Mouse (Mus musculus) heart, embryonic 10.5 days (tissue): ENCODE results near the gene Smc3. TPM values are rescaled to one million over a fixed set of nuclear protein-coding genes. Genes with fewer than 3 reads are reported as not detected.
A peak's percentile ranks its signal among the peaks of the same experiment; 100 is the strongest.
"Not testable (repeated sequence)": the region's sequence is repeated elsewhere in the genome, so short reads cannot be mapped to it uniquely, and the experiment has no call there.

Experiments used
- DNase-seq: peaks from one replicate; pipeline ENCODE4 v3.0.0-alpha.2; 2017; ENCODE audit warnings: low spot score
- H3K27ac ChIP-seq: fragments of 300-500 bp; sonication (generic); 2 replicates; pipeline ENCODE4 v1.5.1; 2016; ENCODE audit warnings: mild to moderate bottlenecking
- H3K27me3 ChIP-seq: fragments of 300-500 bp; sonication (generic); 2 replicates; pipeline ENCODE4 v1.6.1; 2016; ENCODE audit warnings: mild to moderate bottlenecking; ENCODE audit not compliant: poor library complexity, insufficient read depth, severe bottlenecking
- H3K36me3 ChIP-seq: fragments of 300-500 bp; sonication (generic); 2 replicates; pipeline ENCODE4 v1.6.1; 2016; ENCODE audit warnings: mild to moderate bottlenecking, moderate library complexity
- H3K4me1 ChIP-seq: fragments of 300-500 bp; sonication (generic); 2 replicates; pipeline ENCODE4 v1.6.1; 2016; ENCODE audit warnings: mild to moderate bottlenecking
- H3K4me3 ChIP-seq: fragments of 300-500 bp; sonication (generic); 2 replicates; pipeline ENCODE4 v1.5.1; 2016; ENCODE audit warnings: mild to moderate bottlenecking, moderate library complexity
- H3K9me3 ChIP-seq: fragments of 300-500 bp; sonication (generic); 2 replicates; pipeline ENCODE4 v1.6.1; 2016; ENCODE audit warnings: mild to moderate bottlenecking, moderate library complexity
- WGBS: fragments of 180-500 bp; shearing (Covaris S2); methylation state at CpG from one replicate; pipeline ENCODE4 v1.1.7; 2016; 5-methylcytosine and 5-hydroxymethylcytosine counted together
- polyA plus RNA-seq: library from polyadenylated mRNA; unstranded; fragments of >200 nt; fragmentation: Nextera tagmentation; extraction: Ambion mirVana; gene quantifications from 2 replicates; pipeline ENCODE4 v1.2.1, GENCODE M21; 2016

Gene Smc3
- polyA plus RNA-seq, 1 experiment from 2014 or later = 64.8 TPM

DNA sequence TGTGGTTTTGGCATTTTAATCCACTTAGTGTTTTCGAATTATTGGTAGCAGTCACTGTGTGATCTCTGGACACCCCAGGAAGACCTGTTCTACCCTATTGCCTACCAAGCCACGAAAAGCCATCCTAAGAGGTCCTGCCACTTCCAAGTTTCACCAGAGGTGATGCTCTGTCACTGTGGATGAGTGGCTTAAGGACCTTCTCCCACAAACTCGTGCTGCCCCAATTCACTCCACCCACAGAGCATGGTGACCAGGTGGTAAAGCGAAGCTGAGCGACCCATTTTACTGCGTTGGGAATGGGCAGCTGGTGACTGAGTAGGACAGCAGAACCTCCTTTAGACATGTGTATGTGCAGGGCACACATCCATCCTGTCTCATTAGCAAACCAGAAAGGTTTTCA lies 49.2 kb downstream of the Smc3 start:
- Histone ChIP-seq H3K4me3 (no peak overlapping the region), H3K9me3 (no peaks in the 10 kb centered on the region), H3K27ac (peak overlapping the region; percentile 32; the same call in 1 of the 2 replicates), H3K4me1 (peaks cover 44% of the 10 kb centered on the region), H3K36me3 (peaks cover 28% of the 10 kb centered on the region), H3K27me3 (no peaks in the 10 kb centered on the region)
- peak; percentile 75 for DNase-seq
- 79% methylated on average over 6 of the region's 6 CpGs for WGBS

DNA sequence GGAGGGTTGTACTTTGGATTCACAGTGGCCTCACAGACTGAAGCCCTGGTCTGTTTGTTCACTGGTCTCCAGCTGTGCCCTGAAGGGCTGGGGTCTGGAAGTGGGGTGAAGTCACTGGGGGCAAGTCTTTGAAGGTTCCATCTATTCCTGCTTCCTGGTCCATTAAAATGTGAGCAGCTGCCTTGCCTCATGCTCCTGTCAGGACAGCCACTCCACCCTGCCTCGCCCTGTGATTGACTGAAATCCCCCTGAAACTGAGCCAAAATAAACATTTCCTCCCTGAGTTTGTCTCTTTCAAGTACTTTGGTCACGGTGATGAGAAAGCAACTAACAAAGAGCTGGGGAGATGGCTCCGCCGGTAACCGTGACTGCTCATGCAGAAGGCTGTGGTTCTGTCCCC lies 49.6 kb downstream of the Smc3 start:
- Histone ChIP-seq H3K27ac (peak overlapping the region; percentile 32; the same call in 1 of the 2 replicates), H3K9me3 (no peaks in the 10 kb centered on the region), H3K27me3 (no peaks in the 10 kb centered on the region), H3K4me3 (no peak overlapping the region), H3K36me3 (peaks cover 25% of the 10 kb centered on the region), H3K4me1 (peaks cover 49% of the 10 kb centered on the region)
- 56% methylated on average over 5 of the region's 5 CpGs for WGBS
- peak; percentile 77 for DNase-seq

DNA sequence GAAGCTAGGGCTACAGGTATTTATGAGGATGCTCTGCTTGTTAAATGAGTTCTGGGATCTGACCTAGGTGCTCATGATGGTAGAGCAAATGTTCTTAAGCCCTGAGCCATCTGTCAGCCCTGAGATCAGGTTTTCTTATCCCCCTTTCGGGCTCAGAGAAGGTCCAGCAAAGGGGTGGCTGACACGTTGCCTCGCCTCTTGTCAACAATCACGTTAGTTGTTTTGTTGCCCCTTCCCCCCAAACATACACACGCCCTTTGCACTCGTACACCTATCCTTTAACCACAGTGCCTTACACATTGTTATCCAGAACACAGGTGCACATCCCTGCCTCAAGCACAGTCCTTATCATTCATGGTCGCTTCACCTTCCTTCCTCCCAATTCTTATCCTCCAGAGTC lies 50.7 kb downstream of the Smc3 start:
- Histone ChIP-seq H3K4me1 (peaks cover 57% of the 10 kb centered on the region), H3K4me3 (no peak overlapping the region), H3K36me3 (peaks cover 14% of the 10 kb centered on the region), H3K27ac (no peak overlapping the region), H3K27me3 (no peaks in the 10 kb centered on the region), H3K9me3 (no peaks in the 10 kb centered on the region)
- peak; percentile 72 for DNase-seq
- WGBS = 66% methylated on average over 7 of the region's 7 CpGs

DNA sequence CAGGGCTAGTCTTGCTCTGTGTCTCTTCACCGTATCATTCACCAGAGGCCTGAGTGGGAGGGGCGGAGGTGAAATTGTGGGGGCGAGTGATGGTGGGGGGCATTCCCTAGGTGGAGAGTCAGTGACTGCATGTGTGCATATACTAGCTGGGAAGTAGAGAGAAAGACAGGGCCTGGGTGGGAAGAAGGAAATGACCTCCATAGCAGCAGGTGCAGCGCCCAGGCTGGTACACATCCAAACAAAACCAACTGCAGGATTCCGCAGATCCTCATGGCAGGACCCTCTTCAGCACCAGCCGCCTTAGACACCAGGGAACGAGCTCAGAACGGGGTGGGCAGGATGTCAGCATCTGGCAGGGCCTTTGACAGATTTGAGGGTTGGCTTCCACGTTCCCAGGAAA lies 52.1 kb downstream of the Smc3 start:
- Histone ChIP-seq H3K27me3 (no peaks in the 10 kb centered on the region), H3K4me3 (no peak overlapping the region), H3K4me1 (peaks cover 57% of the 10 kb centered on the region), H3K9me3 (no peaks in the 10 kb centered on the region), H3K27ac (peak overlapping the region; percentile 79), H3K36me3 (peaks cover 3% of the 10 kb centered on the region)
- peak; percentile 74 for DNase-seq
- 62% methylated on average over 9 of the region's 9 CpGs for WGBS

DNA sequence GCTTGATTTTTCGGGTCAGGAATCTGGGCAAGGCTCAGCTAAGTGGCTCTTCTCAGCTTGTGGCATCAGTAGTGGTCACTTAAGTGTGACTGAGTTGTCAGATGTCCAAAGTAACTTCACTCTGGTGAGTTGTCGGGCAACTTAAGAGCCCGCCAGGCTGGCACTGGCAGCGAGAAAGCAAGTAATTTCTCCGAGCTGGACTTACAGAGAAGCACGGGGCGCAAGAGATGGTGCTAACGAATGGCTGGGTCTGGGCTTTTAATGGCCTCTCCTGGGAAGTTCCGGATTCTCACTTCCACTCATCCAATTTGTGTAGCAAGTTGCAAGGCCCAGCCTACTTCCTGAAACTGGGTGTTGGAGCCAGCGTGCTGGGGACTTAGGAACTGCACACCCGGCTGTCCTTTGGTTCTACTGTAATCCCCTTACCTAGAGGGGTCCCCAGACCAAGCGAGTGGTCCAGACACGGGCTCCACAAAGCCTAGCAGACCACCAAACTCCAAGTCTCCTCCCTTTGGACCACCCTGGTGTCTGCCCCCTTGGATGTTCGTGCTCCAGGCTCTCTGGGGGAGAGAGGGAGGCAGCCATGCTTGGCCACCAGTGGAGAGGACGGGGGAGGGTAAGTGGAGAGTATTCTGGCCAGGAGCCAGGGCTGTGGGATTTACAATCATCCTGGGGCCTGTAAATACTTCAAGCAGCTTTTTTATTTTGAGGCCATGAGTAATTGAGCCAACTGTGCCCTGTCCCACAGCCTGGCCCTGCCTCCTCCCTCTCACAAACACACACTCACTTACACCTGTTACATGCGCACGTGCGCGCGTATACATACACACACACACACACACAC lies 53.6 kb downstream of the Smc3 start:
- 42% methylated on average over 20 of the region's 20 CpGs for WGBS
- Histone ChIP-seq H3K27me3 (no peaks in the 10 kb centered on the region), H3K4me1 (peaks cover 60% of the 10 kb centered on the region), H3K9me3 (no peaks in the 10 kb centered on the region), H3K36me3 (no peaks in the 10 kb centered on the region), H3K4me3 (peak overlapping the region; percentile 37), H3K27ac (peak overlapping the region; percentile 91)
- peak; percentile 78 for DNase-seq

DNA sequence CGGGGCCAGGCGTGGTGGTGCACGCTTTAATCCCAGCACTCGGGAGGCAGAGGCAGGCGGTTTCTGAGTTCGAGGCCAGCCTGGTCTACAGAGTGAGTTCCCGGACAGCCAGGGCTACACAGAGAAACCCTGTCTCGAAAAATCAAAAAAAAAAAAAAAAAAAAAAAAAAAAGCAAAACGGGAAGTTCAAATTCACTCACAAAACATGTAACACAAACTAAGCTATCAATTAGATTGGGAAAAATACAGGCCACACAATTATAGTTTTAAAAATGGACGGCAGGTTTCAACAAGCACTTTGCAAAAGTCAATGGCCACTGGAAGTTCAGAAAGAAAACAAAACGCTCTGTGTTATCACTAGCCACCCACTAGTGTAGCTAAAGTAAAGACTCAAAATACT lies 56.2 kb downstream of the Smc3 start:
- H3K9me3 ChIP-seq, H3K27me3 ChIP-seq, DNase-seq, H3K4me3 ChIP-seq, H3K36me3 ChIP-seq, H3K27ac ChIP-seq: not testable (repeated sequence)
- 86% methylated on average over 11 of the region's 11 CpGs for WGBS
- peaks cover 63% of the 10 kb centered on the region for H3K4me1 ChIP-seq

DNA sequence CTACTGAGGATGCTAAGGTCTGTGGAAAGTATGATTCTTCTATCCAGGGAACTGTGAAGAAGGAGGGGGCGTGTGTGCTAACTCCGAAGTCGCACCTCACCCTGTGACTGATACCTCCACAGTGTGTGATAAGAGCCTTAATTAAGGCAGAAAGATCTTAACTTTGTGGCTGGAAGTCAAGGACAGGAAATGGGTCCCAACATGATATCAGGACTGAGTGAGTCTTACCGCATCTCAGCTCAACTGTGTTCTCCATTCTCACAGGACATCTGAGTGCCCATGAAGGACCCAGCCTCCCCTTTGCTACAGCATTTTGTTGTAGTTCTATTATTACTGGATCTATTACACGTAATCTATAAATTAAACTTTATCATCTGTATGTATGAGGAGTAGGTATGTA lies 57.2 kb downstream of the Smc3 start:
- DNase-seq = peak; percentile 20
- H3K9me3 ChIP-seq = no peaks in the 10 kb centered on the region
- H3K27ac ChIP-seq = no peak overlapping the region
- H3K4me3 ChIP-seq = no peak overlapping the region
- no peaks in the 10 kb centered on the region for H3K27me3 ChIP-seq
- no peaks in the 10 kb centered on the region for H3K36me3 ChIP-seq
- peaks cover 65% of the 10 kb centered on the region for H3K4me1 ChIP-seq
- WGBS = 51% methylated on average over 5 of the region's 5 CpGs

DNA sequence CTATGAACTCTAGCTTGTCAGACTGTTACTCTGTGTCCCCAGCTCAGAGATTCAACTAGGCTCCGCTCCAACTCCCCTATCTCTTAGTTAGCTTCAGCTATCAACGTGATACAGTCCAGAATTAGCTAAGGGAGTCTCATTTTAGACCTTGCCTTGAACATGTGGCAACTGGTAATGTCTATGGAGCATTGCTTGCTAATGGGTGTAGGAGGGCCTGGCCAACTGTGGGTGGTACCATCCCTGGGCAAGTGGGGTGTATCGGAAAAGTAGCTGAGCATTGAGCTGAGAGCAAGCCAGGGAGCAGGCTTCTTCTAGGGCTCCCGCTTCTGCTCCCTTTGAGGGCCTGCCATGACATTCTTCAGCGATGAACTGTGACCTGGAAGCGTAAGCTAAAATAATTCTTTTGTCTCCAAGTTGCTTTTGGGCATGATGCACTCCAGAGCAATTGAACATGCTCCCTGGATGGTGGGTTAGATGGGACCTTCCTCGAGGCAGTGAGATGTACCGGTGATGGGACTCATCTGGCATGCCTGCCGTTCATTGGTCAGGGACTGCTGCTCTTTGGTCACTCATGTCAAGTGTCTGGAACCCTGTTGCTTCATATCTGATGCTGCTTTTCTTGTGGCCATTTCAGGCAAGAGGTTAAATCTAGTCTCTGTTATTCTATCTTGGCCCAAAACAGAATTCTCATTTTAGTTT lies 60.7 kb downstream of the Smc3 start:
- peak; percentile 69 for DNase-seq
- Histone ChIP-seq H3K27ac (peak overlapping the region; percentile 74; the same call in 1 of the 2 replicates), H3K36me3 (no peaks in the 10 kb centered on the region), H3K27me3 (no peaks in the 10 kb centered on the region), H3K4me1 (peaks cover 37% of the 10 kb centered on the region), H3K9me3 (no peaks in the 10 kb centered on the region), H3K4me3 (no peak overlapping the region)
- WGBS = 60% methylated on average over 9 of the region's 9 CpGs

DNA sequence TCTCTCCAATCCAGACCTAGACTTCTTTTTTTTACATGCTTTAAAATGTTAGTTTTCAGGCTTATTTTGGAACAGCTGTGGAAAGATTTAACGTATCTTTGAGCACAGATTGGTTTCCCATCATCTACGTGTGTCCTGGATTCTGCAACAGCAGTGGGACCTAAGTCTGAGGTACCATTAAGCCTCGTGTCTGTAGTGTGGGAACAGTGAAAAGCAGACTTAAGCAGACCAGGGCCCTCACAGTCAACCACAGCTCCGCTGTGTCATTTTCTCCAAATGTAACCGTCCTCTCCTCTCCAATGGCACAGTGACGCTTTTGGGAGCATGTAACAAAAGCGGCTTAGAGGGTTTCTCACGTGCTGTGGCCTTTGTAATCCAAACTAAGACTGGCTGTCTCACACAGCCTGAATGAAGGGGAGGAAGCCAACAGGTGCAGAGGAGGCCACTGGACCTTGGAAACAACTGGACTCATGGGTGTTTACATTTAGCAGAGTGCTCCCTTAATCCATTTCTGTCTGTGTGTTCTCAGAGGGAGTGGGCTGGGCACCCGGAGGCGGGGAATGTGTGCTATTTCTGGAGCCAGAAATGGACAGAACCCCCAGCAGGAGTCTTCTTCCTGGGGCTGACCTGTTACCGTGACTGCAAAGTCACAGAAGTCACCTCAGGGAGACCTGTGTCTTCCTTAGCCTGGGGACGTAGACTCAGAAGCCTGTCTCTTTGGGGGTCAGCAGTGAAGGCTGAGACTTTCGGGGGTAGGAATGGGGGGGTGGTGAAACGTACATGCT lies 61.9 kb downstream of the Smc3 start:
- peak overlapping the region; percentile 82 for H3K27ac ChIP-seq
- WGBS = 48% methylated on average over 14 of the region's 14 CpGs
- DNase-seq = no peak

DNA sequence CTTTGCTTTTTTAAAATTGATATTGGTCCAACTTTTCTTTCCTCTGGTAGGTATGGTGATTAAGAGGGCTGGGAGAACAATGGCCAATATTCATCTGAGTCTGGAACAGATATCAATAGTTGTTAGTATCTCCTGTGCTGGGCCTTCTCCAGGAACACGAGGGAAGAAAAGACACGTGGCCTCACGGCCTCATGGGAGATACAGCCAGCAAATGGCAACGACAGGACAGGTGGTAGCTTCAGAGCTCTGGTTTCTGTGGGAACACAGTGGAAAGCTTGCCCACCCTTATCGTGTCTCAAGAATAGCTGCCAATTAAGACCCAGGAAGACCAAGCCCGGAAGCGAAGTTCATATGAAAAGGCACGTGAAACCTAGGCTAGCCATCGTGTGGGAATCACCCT lies 64.6 kb downstream of the Smc3 start:
- no peak for DNase-seq
- WGBS = 87% methylated on average over 9 of the region's 9 CpGs
- no peak overlapping the region for H3K4me3 ChIP-seq

More for the DNA sequence above, 61.9 kb downstream of the Smc3 start:
- Histone ChIP-seq H3K36me3 (no peaks in the 10 kb centered on the region), H3K4me3 (peak overlapping the region; percentile 36), H3K27me3 (no peaks in the 10 kb centered on the region), H3K9me3 (no peaks in the 10 kb centered on the region), H3K4me1 (peaks cover 44% of the 10 kb centered on the region)

DNA sequence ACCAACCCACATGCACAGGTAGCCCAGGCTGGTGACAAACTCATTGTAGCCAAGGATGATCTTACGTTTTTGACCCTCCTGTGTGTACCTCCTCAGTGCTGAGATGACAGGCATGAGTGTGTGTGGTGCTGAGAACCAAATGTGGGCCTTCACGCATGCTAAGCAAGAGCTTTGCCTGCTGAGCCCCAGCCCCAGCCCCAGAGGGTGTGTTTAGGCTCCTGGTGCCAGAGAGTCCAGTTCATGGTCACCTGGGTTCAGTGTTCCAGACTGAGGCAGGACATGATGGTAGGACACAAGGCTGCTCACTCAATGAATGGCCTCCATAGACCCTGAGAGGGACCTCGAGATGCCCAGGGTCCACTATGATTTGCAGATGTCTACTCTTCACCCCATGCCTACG lies 65.2 kb downstream of the Smc3 start:
- H3K27me3 ChIP-seq = no peaks in the 10 kb centered on the region
- 80% methylated on average over 4 of the region's 4 CpGs for WGBS
- DNase-seq = no peak
- H3K4me3 ChIP-seq = no peak overlapping the region
- peaks cover 44% of the 10 kb centered on the region for H3K4me1 ChIP-seq
- H3K27ac ChIP-seq = no peak overlapping the region
- no peaks in the 10 kb centered on the region for H3K36me3 ChIP-seq
- H3K9me3 ChIP-seq = no peaks in the 10 kb centered on the region

More for the DNA sequence above, 64.6 kb downstream of the Smc3 start:
- H3K27ac ChIP-seq = no peak overlapping the region
- no peaks in the 10 kb centered on the region for H3K9me3 ChIP-seq
- no peaks in the 10 kb centered on the region for H3K36me3 ChIP-seq
- H3K4me1 ChIP-seq = peaks cover 44% of the 10 kb centered on the region
- H3K27me3 ChIP-seq = no peaks in the 10 kb centered on the region

DNA sequence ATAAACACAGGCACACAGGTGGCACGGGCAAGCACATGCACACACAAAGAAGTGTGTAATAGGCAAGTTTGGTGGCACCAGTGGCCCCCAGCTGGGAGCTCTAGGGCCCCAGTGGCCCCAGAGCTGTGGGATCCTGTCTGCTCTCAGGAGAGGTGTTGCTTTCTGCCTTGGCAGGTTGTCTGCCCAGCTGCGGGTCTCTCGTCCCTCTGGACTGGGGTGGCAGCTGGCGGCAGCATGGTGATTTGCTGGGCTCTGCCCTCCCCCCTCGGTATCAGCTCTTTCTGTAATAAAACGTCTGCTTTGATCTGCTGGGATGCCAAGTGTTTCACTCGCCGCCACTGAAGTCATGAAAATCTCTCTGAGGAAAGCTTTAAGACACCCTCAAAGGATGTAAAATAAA lies 66.5 kb downstream of the Smc3 start:
- Histone ChIP-seq H3K27me3 (no peaks in the 10 kb centered on the region), H3K27ac (peak overlapping the region; percentile 56)

More for the DNA sequence above, 66.5 kb downstream of the Smc3 start:
- no peaks in the 10 kb centered on the region for H3K9me3 ChIP-seq
- no peak for DNase-seq
- no peak overlapping the region for H3K4me3 ChIP-seq
- H3K4me1 ChIP-seq = peaks cover 47% of the 10 kb centered on the region
- 31% methylated on average over 8 of the region's 8 CpGs for WGBS
- no peaks in the 10 kb centered on the region for H3K36me3 ChIP-seq
